Mouse (Mus musculus): ENCODE results near the gene Midn. TPM values are rescaled to one million over a fixed set of nuclear protein-coding genes. Genes with fewer than 3 reads are reported as not detected.
A peak's percentile ranks its signal among the peaks of the same experiment; 100 is the strongest.

Midn gene
- polyA plus RNA-seq, 1 experiment from 2014 or later = 67.1 TPM

GRCm38 (mm10) chr10:80179068-80180051, 31.3 kb downstream of the Midn start, which contains the start of gene Efna2:
Efna2 (plus strand) TSS chr10:80179482.
- Histone ChIP-seq H3K9ac (ENCODE audit: low read depth, low read length) (peak within 1 kb of the TSS; percentile 99), H3K27ac (ENCODE audit: low read depth, low read length) (peak within 1 kb of the TSS; percentile 84), H3K36me3 (ENCODE audit: control insufficient read depth, insufficient read depth, low read length) (no peaks in the 10 kb centered on the region), H3K27me3 (ENCODE audit: control insufficient read depth, insufficient read depth, low read length) (no peaks in the 10 kb centered on the region), H3K4me1 (replicated peaks; ENCODE audit: control insufficient read depth, insufficient read depth, low read length) (peaks cover 14% of the 10 kb centered on the region), H3K4me2 (replicated peaks; ENCODE audit: low read depth, low read length) (peak within 1 kb of the TSS; percentile 90), H3K4me3 (ENCODE audit: low read depth, low read length) (peak within 1 kb of the TSS; percentile 93), H3K9me3 (ENCODE audit: control insufficient read depth, low read length) (no peaks in the 10 kb centered on the region)
- ATAC-seq (ENCODE audit: low FRiP score) (peak; percentile 80), DNase-seq (ENCODE audit: low spot score) (peak; percentile 84)
- WGBS = 2% methylated on average over 54 of the region's 106 CpGs

DNA sequence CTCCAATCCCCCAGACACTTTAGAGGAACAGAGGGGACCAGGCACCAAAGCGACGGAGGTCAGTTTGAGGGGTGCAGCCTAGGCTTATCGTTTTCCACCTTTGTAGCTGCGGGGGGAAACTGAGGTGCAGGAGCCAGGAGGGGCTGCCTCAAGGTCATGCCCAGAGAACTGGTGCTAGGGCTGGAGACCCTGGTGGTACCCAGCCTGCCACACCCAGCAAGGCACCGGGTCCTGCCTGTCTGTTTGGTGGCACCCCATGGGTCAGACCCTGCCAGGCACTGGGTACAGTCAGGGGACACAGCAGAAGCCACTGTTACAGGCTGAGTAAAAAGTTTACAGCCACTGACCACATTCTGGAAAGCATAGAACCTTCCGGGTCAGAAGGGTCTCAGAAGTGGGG, 32.2 kb downstream of the Midn start:
- whole genome bisulfite sequencing = 51% methylated on average over 6 of the region's 6 CpGs
- H3K27me3 ChIP-seq (ENCODE audit: control insufficient read depth, insufficient read depth, low read length) = 0 out of 2 replicates have a peak, but pooled peaks cover 2% of the 10 kb centered on the region
- no peaks in the 10 kb centered on the region for H3K36me3 ChIP-seq (ENCODE audit: control insufficient read depth, insufficient read depth, low read length)
- H3K4me1 ChIP-seq (replicated peaks; ENCODE audit: control insufficient read depth, insufficient read depth, low read length) = peaks cover 14% of the 10 kb centered on the region
- ATAC-seq (ENCODE audit: low FRiP score) (no peak), DNase-seq (ENCODE audit: low spot score) (no peak)
- H3K4me3 ChIP-seq (ENCODE audit: low read depth, low read length) = peak overlapping the region; percentile 93
- peak overlapping the region; percentile 90 for H3K4me2 ChIP-seq (replicated peaks; ENCODE audit: low read depth, low read length)
- peak overlapping the region; percentile 99 for H3K9ac ChIP-seq (ENCODE audit: low read depth, low read length)
- H3K27ac ChIP-seq (ENCODE audit: low read depth, low read length) = no peak overlapping the region
- no peaks in the 10 kb centered on the region for H3K9me3 ChIP-seq (ENCODE audit: control insufficient read depth, low read length)

DNA sequence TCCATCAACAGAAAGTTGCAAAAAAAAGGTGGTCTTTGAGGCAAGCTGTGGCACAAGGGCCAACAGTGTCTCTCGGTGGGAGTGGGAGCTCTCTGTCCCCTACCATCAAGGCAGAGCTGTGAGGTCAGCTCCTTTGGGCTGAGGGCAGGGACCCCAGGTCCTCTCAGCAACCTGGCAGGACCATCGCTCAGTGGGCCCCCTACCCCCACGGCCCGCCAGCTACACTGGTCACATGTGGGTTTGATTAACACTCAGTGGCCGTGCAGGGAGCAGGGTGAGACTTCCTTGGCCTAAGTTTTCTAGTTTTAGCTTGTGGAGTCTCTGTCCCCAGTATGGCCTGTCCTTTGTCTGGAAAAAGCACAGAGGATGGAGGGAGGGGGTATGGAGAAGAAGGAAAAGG, 32.8 kb downstream of the Midn start:
- Histone ChIP-seq H3K27ac (ENCODE audit: low read depth, low read length) (no peak overlapping the region), H3K9ac (ENCODE audit: low read depth, low read length) (peak overlapping the region; percentile 99), H3K9me3 (ENCODE audit: control insufficient read depth, low read length) (no peaks in the 10 kb centered on the region), H3K4me2 (replicated peaks; ENCODE audit: low read depth, low read length) (peak overlapping the region; percentile 90), H3K27me3 (ENCODE audit: control insufficient read depth, insufficient read depth, low read length) (0 out of 2 replicates have a peak, but pooled peaks cover 2% of the 10 kb centered on the region), H3K4me1 (replicated peaks; ENCODE audit: control insufficient read depth, insufficient read depth, low read length) (peaks cover 14% of the 10 kb centered on the region), H3K36me3 (ENCODE audit: control insufficient read depth, insufficient read depth, low read length) (no peaks in the 10 kb centered on the region), H3K4me3 (ENCODE audit: low read depth, low read length) (peak overlapping the region; percentile 93)
- no peak for DNase-seq (ENCODE audit: low spot score)
- WGBS = 50% methylated on average over 5 of the region's 5 CpGs
- no peak for ATAC-seq (ENCODE audit: low FRiP score)

- DNase-seq (ENCODE audit: low spot score) (no peak), ATAC-seq (ENCODE audit: low FRiP score) (no peak)
- H3K9me3 ChIP-seq (ENCODE audit: control insufficient read depth, low read length) = no peaks in the 10 kb centered on the region
- 0 out of 2 replicates have a peak, but pooled peaks cover 2% of the 10 kb centered on the region for H3K27me3 ChIP-seq (ENCODE audit: control insufficient read depth, insufficient read depth, low read length)
- H3K27ac ChIP-seq (ENCODE audit: low read depth, low read length) = no peak overlapping the region
- 93% methylated on average over 7 of the region's 7 CpGs for WGBS
- peaks cover 14% of the 10 kb centered on the region for H3K4me1 ChIP-seq (replicated peaks; ENCODE audit: control insufficient read depth, insufficient read depth, low read length)
- 0 out of 2 replicates have a peak, but pooled peaks cover 2% of the 10 kb centered on the region for H3K36me3 ChIP-seq (ENCODE audit: control insufficient read depth, insufficient read depth, low read length)
- no peak overlapping the region for H3K9ac ChIP-seq (ENCODE audit: low read depth, low read length)
- H3K4me2 ChIP-seq (replicated peaks; ENCODE audit: low read depth, low read length) = no peak overlapping the region; the same call in 1 of the 2 replicates
- H3K4me3 ChIP-seq (ENCODE audit: low read depth, low read length) = no peak overlapping the region
Observed at GRCm38 (mm10) chr10:80182547-80182946, 34.5 kb downstream of the Midn start.

DNA sequence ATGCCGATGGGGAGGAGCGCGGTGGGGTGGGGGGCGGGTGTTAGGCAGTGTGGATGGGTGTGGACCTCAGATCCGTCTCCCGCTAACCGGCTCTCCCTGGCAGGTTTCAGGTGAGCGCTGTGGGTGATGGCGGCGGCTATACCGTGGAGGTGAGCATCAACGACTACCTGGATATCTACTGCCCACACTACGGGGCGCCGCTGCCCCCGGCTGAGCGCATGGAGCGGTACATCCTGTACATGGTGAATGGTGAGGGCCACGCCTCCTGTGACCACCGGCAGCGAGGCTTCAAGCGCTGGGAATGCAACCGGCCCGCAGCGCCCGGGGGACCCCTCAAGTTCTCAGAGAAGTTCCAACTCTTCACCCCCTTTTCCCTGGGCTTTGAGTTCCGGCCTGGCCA, 38.6 kb downstream of the Midn start:
- H3K27me3 ChIP-seq (ENCODE audit: control insufficient read depth, insufficient read depth, low read length) = 0 out of 2 replicates have a peak, but pooled peaks cover 2% of the 10 kb centered on the region
- ATAC-seq (ENCODE audit: low FRiP score) (no peak), DNase-seq (ENCODE audit: low spot score) (no peak)
- no peak overlapping the region for H3K27ac ChIP-seq (ENCODE audit: low read depth, low read length)
- H3K9me3 ChIP-seq (ENCODE audit: control insufficient read depth, low read length) = no peaks in the 10 kb centered on the region
- peaks cover 10% of the 10 kb centered on the region for H3K4me1 ChIP-seq (replicated peaks; ENCODE audit: control insufficient read depth, insufficient read depth, low read length)
- 0 out of 2 replicates have a peak, but pooled peaks cover 4% of the 10 kb centered on the region for H3K36me3 ChIP-seq (ENCODE audit: control insufficient read depth, insufficient read depth, low read length)
- WGBS = 32% methylated on average over 27 of the region's 27 CpGs
- no peak overlapping the region for H3K4me3 ChIP-seq (ENCODE audit: low read depth, low read length)
- no peak overlapping the region for H3K4me2 ChIP-seq (replicated peaks; ENCODE audit: low read depth, low read length)
- no peak overlapping the region for H3K9ac ChIP-seq (ENCODE audit: low read depth, low read length)

- DNase-seq (ENCODE audit: low spot score) = no peak
- peaks cover 10% of the 10 kb centered on the region for H3K4me1 ChIP-seq (replicated peaks; ENCODE audit: control insufficient read depth, insufficient read depth, low read length)
- peaks cover 4% of the 10 kb centered on the region; the same call in 1 of the 2 replicates for H3K27me3 ChIP-seq (ENCODE audit: control insufficient read depth, insufficient read depth, low read length)
- H3K27ac ChIP-seq (ENCODE audit: low read depth, low read length) = no peak overlapping the region
- H3K4me3 ChIP-seq (ENCODE audit: low read depth, low read length) = no peak overlapping the region
- no peak overlapping the region for H3K4me2 ChIP-seq (replicated peaks; ENCODE audit: low read depth, low read length)
- 0 out of 2 replicates have a peak, but pooled peaks cover 4% of the 10 kb centered on the region for H3K36me3 ChIP-seq (ENCODE audit: control insufficient read depth, insufficient read depth, low read length)
- WGBS = 90% methylated on average over 10 of the region's 10 CpGs
- H3K9me3 ChIP-seq (ENCODE audit: control insufficient read depth, low read length) = no peaks in the 10 kb centered on the region
- H3K9ac ChIP-seq (ENCODE audit: low read depth, low read length) = no peak overlapping the region
- no peak for ATAC-seq (ENCODE audit: low FRiP score)
Observed at GRCm38 (mm10) chr10:80187739-80188138, 39.7 kb downstream of the Midn start.

GRCm38 (mm10) chr10:80188453-80189024, 40.5 kb downstream of the Midn start:
- Histone ChIP-seq H3K4me2 (replicated peaks; ENCODE audit: low read depth, low read length) (no peak overlapping the region), H3K4me3 (ENCODE audit: low read depth, low read length) (no peak overlapping the region), H3K36me3 (ENCODE audit: control insufficient read depth, insufficient read depth, low read length) (0 out of 2 replicates have a peak, but pooled peaks cover 4% of the 10 kb centered on the region), H3K27me3 (ENCODE audit: control insufficient read depth, insufficient read depth, low read length) (peaks cover 4% of the 10 kb centered on the region; the same call in 1 of the 2 replicates), H3K27ac (ENCODE audit: low read depth, low read length) (no peak overlapping the region), H3K9ac (ENCODE audit: low read depth, low read length) (no peak overlapping the region), H3K4me1 (replicated peaks; ENCODE audit: control insufficient read depth, insufficient read depth, low read length) (peaks cover 10% of the 10 kb centered on the region), H3K9me3 (ENCODE audit: control insufficient read depth, low read length) (no peaks in the 10 kb centered on the region)
- DNase-seq (ENCODE audit: low spot score) (no peak), ATAC-seq (ENCODE audit: low FRiP score) (no peak)
- WGBS = 52% methylated on average over 15 of the region's 15 CpGs

GRCm38 (mm10) chr10:80189999-80190398, 41.9 kb downstream of the Midn start:
- peak; percentile 38; the same call in 1 of the 2 replicates for ATAC-seq (ENCODE audit: low FRiP score)

More at GRCm38 (mm10) chr10:80189999-80190398, 41.9 kb downstream of the Midn start:
- Histone ChIP-seq H3K4me1 (replicated peaks; ENCODE audit: control insufficient read depth, insufficient read depth, low read length) (peaks cover 10% of the 10 kb centered on the region), H3K4me3 (ENCODE audit: low read depth, low read length) (peak overlapping the region; percentile 41), H3K9me3 (ENCODE audit: control insufficient read depth, low read length) (no peaks in the 10 kb centered on the region), H3K9ac (ENCODE audit: low read depth, low read length) (peak overlapping the region; percentile 79), H3K27ac (ENCODE audit: low read depth, low read length) (peak overlapping the region; percentile 86), H3K4me2 (replicated peaks; ENCODE audit: low read depth, low read length) (peak overlapping the region; percentile 72), H3K27me3 (ENCODE audit: control insufficient read depth, insufficient read depth, low read length) (peaks cover 2% of the 10 kb centered on the region; the same call in 1 of the 2 replicates), H3K36me3 (ENCODE audit: control insufficient read depth, insufficient read depth, low read length) (0 out of 2 replicates have a peak, but pooled peaks cover 4% of the 10 kb centered on the region)
- peak; percentile 67 for DNase-seq (ENCODE audit: low spot score)
- 4% methylated on average over 21 of the region's 21 CpGs for WGBS
